Mouse (Mus musculus): Measurements from ENCODE around the gene Dnah5. TPM values are rescaled to one million over a fixed set of nuclear protein-coding genes. Genes with fewer than 3 reads are reported as not detected.
"Not testable (repeated sequence)": the region's sequence is repeated elsewhere in the genome, so short reads cannot be mapped to it uniquely, and the experiment has no call there.

Gene Dnah5
- total RNA-seq, 2 experiments from 2014 or later, result not detected

- intact Hi-C loops (cut with DNase I), result no loop called here
- no peak for DNase-seq
Observed at GRCm38 (mm10) chr15:28260250-28260649, 56.7 kb downstream of the Dnah5 start.

GRCm38 (mm10) chr15:28299438-28299837 lies 95.9 kb downstream of the Dnah5 start:
- intact Hi-C loops (cut with DNase I), result no loop called here

GRCm38 (mm10) chr15:28307131-28307530 lies 103.6 kb downstream of the Dnah5 start:
- DNase-seq, result no peak

More at GRCm38 (mm10) chr15:28299438-28299837, 95.9 kb downstream of the Dnah5 start:
- no peak for DNase-seq

GRCm38 (mm10) chr15:28307884-28308283 lies 104.3 kb downstream of the Dnah5 start:
- DNase-seq, result no peak
- intact Hi-C loops (cut with DNase I), result no loop called here

More at GRCm38 (mm10) chr15:28307131-28307530, 103.6 kb downstream of the Dnah5 start:
- intact Hi-C loops (cut with DNase I), result no loop called here

GRCm38 (mm10) chr15:28310516-28310915 lies 107.0 kb downstream of the Dnah5 start:
- no peak for DNase-seq
- intact Hi-C loops (cut with DNase I), result no loop called here

- DNase-seq, result no peak
- intact Hi-C loops (cut with DNase I), result no loop called here
Observed at GRCm38 (mm10) chr15:28313451-28313850, 109.9 kb downstream of the Dnah5 start.

- no peak for DNase-seq
- intact Hi-C loops (cut with DNase I), result no loop called here
Observed at GRCm38 (mm10) chr15:28315812-28316528, 112.4 kb downstream of the Dnah5 start.

GRCm38 (mm10) chr15:28322533-28322932 lies 119.0 kb downstream of the Dnah5 start:
- DNase-seq, result no peak
- intact Hi-C loops (cut with DNase I), result no loop called here

- intact Hi-C loops (cut with DNase I), result no loop called here
- DNase-seq, result no peak
Observed at GRCm38 (mm10) chr15:28326985-28327384, 123.4 kb downstream of the Dnah5 start.

- DNase-seq, result no peak
- intact Hi-C loops (cut with DNase I), result no loop called here
Observed at GRCm38 (mm10) chr15:28327441-28327840, 123.9 kb downstream of the Dnah5 start.

GRCm38 (mm10) chr15:28341151-28341550 lies 137.6 kb downstream of the Dnah5 start:
- DNase-seq, result no peak
- intact Hi-C loops (cut with DNase I), result no loop called here

- intact Hi-C loops (cut with DNase I), result no loop called here
- no peak for DNase-seq
Observed at GRCm38 (mm10) chr15:28367561-28367960, 164.0 kb downstream of the Dnah5 start.

- intact Hi-C loops (cut with DNase I), result no loop called here
Observed at GRCm38 (mm10) chr15:28370431-28370830, 166.9 kb downstream of the Dnah5 start.

GRCm38 (mm10) chr15:28371506-28371905 lies 168.0 kb downstream of the Dnah5 start:
- intact Hi-C loops (cut with DNase I), result no loop called here
- no peak for DNase-seq

More at GRCm38 (mm10) chr15:28370431-28370830, 166.9 kb downstream of the Dnah5 start:
- DNase-seq, result no peak

- no peak for DNase-seq
- intact Hi-C loops (cut with DNase I), result no loop called here
Observed at GRCm38 (mm10) chr15:28374394-28374793, 170.8 kb downstream of the Dnah5 start.

- DNase-seq, result no peak
- intact Hi-C loops (cut with DNase I), result no loop called here
Observed at GRCm38 (mm10) chr15:28380909-28381308, 177.4 kb downstream of the Dnah5 start.

GRCm38 (mm10) chr15:28393723-28394122 lies 190.2 kb downstream of the Dnah5 start:
- DNase-seq; intact Hi-C loops (cut with DNase I): not testable (repeated sequence)

GRCm38 (mm10) chr15:28395481-28395880 lies 191.9 kb downstream of the Dnah5 start:
- intact Hi-C loops (cut with DNase I), result no loop called here
- no peak for DNase-seq

- DNase-seq, result no peak
- intact Hi-C loops (cut with DNase I), result no loop called here
Observed at GRCm38 (mm10) chr15:28398472-28398871, 194.9 kb downstream of the Dnah5 start.

GRCm38 (mm10) chr15:28399258-28399657 lies 195.7 kb downstream of the Dnah5 start:
- intact Hi-C loops (cut with DNase I), result no loop called here
- no peak for DNase-seq

- no peak for DNase-seq
- intact Hi-C loops (cut with DNase I), result no loop called here
Observed at GRCm38 (mm10) chr15:28404630-28405029, 201.1 kb downstream of the Dnah5 start.

GRCm38 (mm10) chr15:28405136-28405535 lies 201.6 kb downstream of the Dnah5 start:
- intact Hi-C loops (cut with DNase I), result no loop called here
- DNase-seq, result no peak
